Mouse (Mus musculus): Measurements from ENCODE around the gene Tmod3.

- TF ChIP-seq CTCF (IDR thresholded peaks at IDR 0.05; ENCODE audit: low read depth, low read length) (no peak), POLR2A (IDR thresholded peaks at IDR 0.05; ENCODE audit: extremely low read depth, insufficient read depth, low read length) (no peak)
These were observed 5.7 kb downstream of the Tmod3 start for GRCm38 (mm10) chr9:75553719-75554118.

All from liver, adult 2 months (tissue).